In the genomic region with DNA sequence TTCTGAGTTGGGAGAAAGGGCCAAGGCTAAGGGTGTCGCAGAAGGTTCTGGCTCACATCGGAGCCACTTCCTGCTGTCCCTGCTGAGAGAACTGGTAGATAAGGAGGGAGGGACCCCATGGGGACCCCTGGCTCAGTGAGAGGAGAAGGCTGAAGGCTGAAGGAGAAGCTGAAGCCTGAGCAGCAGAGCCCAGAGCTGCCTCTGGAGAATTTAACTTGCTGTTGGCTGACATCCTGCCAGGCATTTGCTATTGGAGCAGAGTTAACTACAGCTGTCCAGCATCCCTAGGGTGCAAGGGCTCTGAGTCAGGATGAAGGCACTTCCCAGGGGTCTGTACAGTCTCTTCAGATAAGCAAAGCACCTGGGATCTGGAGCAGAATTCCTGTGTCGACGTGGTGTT, we compare ENCODE assay signal across 12 mouse cellular contexts.
DNase-seq lines count a peak whose midpoint lies in the region; ATAC-seq and TF ChIP-seq lines count a peak whose summit lies in the region.
"Had no signal": no experiment of that assay in that cellular context is flagged by ENCODE, and none has a peak within 500 bp of the region (broad histone marks: within the 10 kb centered on the region; RNA-seq: fewer than 3 reads in every experiment).

No protein-coding gene starts in this region.

- H3K9ac ChIP-seq in lung, embryonic 14.5 days: no peak overlapping the region
- H3K9ac ChIP-seq in intestine, embryonic 14.5 days (ENCODE audit: low read length): no peak overlapping the region
- H3K9ac ChIP-seq: forebrain, embryonic 15.5 days had no signal

- 33% methylated on average over 4 of the region's 4 CpGs for WGBS in lung, embryonic 14.5 days
- 25% methylated on average over 4 of the region's 4 CpGs for WGBS in intestine, embryonic 14.5 days
- WGBS in small intestine, adult 2 months: 53% methylated on average over 4 of the region's 4 CpGs

- H3K4me3 ChIP-seq in lung, embryonic 14.5 days (ENCODE audit: low read depth, low read length): no peak overlapping the region
- H3K4me3 ChIP-seq in intestine, embryonic 14.5 days (ENCODE audit: low read depth, low read length): no peak overlapping the region
- H3K4me3 ChIP-seq in small intestine, adult 2 months (ENCODE audit: low read depth, low read length): no peak overlapping the region
- H3K4me3 ChIP-seq: forebrain, embryonic 15.5 days had no signal

- H3K4me1 ChIP-seq in lung, embryonic 14.5 days (ENCODE audit: insufficient read depth): peaks cover 7% of the 10 kb centered on the region; the same call in 1 of the 2 replicates
- H3K4me1 ChIP-seq in intestine, embryonic 14.5 days (replicated peaks; ENCODE audit: control insufficient read depth, insufficient read depth, low read length): peaks cover 13% of the 10 kb centered on the region
- peaks cover 2% of the 10 kb centered on the region; the same call in 1 of the 2 replicates for H3K4me1 ChIP-seq in small intestine, adult 2 months (ENCODE audit: control insufficient read depth, insufficient read depth, insufficient read length, low read length)
- H3K4me1 ChIP-seq: forebrain, embryonic 15.5 days had no signal

- TF ChIP-seq CTCF in lung, embryonic 14.5 days (IDR thresholded peaks at IDR 0.05; ENCODE audit: low read depth): no peak
- TF ChIP-seq CTCF in small intestine, adult 2 months (IDR thresholded peaks at IDR 0.05; ENCODE audit: extremely low read depth, insufficient read length, insufficient replicate concordance, low read depth, low read length): no peak

- H3K4me2 ChIP-seq in lung, embryonic 14.5 days: no peak overlapping the region
- H3K4me2 ChIP-seq in intestine, embryonic 14.5 days (ENCODE audit: low read length): no peak overlapping the region
- H3K4me2 ChIP-seq: forebrain, embryonic 15.5 days had no signal

- peak overlapping the region; percentile 76; the same call in 1 of the 2 replicates for H3K27ac ChIP-seq in lung, embryonic 14.5 days (ENCODE audit: low read depth)
- H3K27ac ChIP-seq in intestine, embryonic 14.5 days (ENCODE audit: low read depth): peak overlapping the region; percentile 77
- H3K27ac ChIP-seq in small intestine, adult 2 months (ENCODE audit: insufficient read depth, low read depth, low read length): 0 out of 2 replicates have a peak overlapping the region, but pooled peaks have one; percentile 37
- H3K27ac ChIP-seq: forebrain, embryonic 15.5 days had no signal

- no peaks in the 10 kb centered on the region for H3K9me3 ChIP-seq in lung, embryonic 14.5 days (ENCODE audit: low read depth, low read length)
- H3K9me3 ChIP-seq in intestine, embryonic 14.5 days (ENCODE audit: control insufficient read depth, low read length): no peaks in the 10 kb centered on the region
- H3K9me3 ChIP-seq: forebrain, embryonic 15.5 days had no signal

- no peaks in the 10 kb centered on the region for H3K27me3 ChIP-seq in lung, embryonic 14.5 days (ENCODE audit: insufficient read depth, low read length)
- H3K27me3 ChIP-seq in intestine, embryonic 14.5 days (replicated peaks; ENCODE audit: control insufficient read depth, insufficient read depth, low read length): no peaks in the 10 kb centered on the region
- no peaks in the 10 kb centered on the region for H3K27me3 ChIP-seq in small intestine, adult 2 months (ENCODE audit: control insufficient read depth, insufficient read depth, low read length)
- H3K27me3 ChIP-seq: forebrain, embryonic 15.5 days had no signal

- TF ChIP-seq POLR2A in small intestine, adult 2 months (IDR thresholded peaks at IDR 0.05; ENCODE audit: low read depth, low read length): no peak

- peak; percentile 66 for DNase-seq in lung, embryonic 14.5 days
- DNase-seq in lung, postnatal 36 days: no peak
- peak; percentile 75 to 88 for DNase-seq in heart, adult 18-20 months
- DNase-seq in intestine, embryonic 14.5 days (ENCODE audit: low spot score): peak; percentile 68
- no peak for DNase-seq in urinary bladder, adult 18-20 months (ENCODE audit: low spot score in 2 of 2)
- DNase-seq in layer of hippocampus, postnatal 14 days (ENCODE audit: low spot score in 2 of 2): no peak
- no peak for DNase-seq in adrenal gland, adult (ENCODE audit: inconsistent age in 2 of 2, low spot score in 1 of 2)
- DNase-seq: cerebellum, postnatal 14 days; liver; thymus, postnatal 4 days had no signal

- no peaks in the 10 kb centered on the region for H3K36me3 ChIP-seq in lung, embryonic 14.5 days (ENCODE audit: insufficient read depth)
- no peaks in the 10 kb centered on the region for H3K36me3 ChIP-seq in intestine, embryonic 14.5 days (ENCODE audit: control insufficient read depth, insufficient read depth, low read length)
- H3K36me3 ChIP-seq in small intestine, adult 2 months (ENCODE audit: control insufficient read depth, insufficient read depth, low read length): no peaks in the 10 kb centered on the region
- H3K36me3 ChIP-seq: forebrain, embryonic 15.5 days had no signal

- no peak for ATAC-seq in lung, embryonic 14.5 days (ENCODE audit: insufficient read depth)
- ATAC-seq in intestine, embryonic 14.5 days (replicated peaks; ENCODE audit: low FRiP score, low TSS enrichment, low read depth): peak; percentile 57; the same call in 1 of the 2 replicates
- ATAC-seq: forebrain, embryonic 15.5 days had no signal

Comparison
In these comparisons a context has a peak if more than half of its experiments do, and no peak if none do; other contexts are left out.
1. DNase-seq: peak in lung, embryonic 14.5 days (single experiment), heart, adult 18-20 months (2 of 2) and intestine, embryonic 14.5 days (single experiment); none in lung, postnatal 36 days (single experiment), urinary bladder, adult 18-20 months (0 of 2), layer of hippocampus, postnatal 14 days (0 of 2) and adrenal gland, adult (0 of 2).
2. Peak in every context shown above with its lines, with median percentiles within 50 percentile points of each other: H3K27ac ChIP-seq.